Mouse (Mus musculus) spleen, adult 12 weeks (tissue): Measurements from ENCODE around the gene Igfbp7.

Experiments used
- DNase-seq: peaks from one replicate; pipeline ENCODE4 v3.0.0; 2022; ENCODE audit warnings: low spot score

Gene Igfbp7

DNA sequence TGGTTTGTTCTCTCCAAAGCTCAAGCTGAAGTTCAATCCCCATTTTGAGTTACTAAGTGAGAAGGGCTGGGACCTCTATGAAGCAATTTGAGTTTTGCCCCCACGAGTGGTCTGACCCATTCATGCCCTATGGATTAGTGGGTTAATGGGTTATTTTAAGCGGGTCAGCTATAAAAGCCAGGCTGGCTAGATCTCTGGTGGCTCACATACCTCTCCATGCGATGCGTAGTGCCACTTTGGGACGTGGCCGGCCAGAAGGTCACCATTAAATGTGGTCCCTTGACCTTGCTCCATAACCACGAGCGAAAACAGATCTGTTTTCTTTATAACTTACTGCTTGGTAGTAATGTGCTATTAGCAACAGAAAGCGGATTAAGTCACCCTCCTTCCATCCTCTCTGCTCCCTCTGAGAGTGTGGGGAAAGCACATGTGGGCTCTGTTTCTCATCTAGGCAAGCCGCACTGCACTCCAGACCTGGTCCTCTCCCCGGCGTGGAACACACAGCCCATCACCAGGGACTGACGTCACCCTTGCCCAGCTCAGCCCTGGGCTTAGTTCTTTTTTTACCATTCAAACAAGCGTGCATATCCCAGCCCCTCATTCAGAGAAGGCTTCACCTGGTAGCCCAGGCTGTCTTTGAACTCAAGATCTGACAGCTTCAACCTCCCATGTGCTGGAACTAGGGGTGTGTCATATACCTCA is 28.3 kb downstream of the Igfbp7 start:
- no peak for DNase-seq

GRCm38 (mm10) chr5:77378027-77378426 is 29.8 kb downstream of the Igfbp7 start:
- DNase-seq = no peak

DNA sequence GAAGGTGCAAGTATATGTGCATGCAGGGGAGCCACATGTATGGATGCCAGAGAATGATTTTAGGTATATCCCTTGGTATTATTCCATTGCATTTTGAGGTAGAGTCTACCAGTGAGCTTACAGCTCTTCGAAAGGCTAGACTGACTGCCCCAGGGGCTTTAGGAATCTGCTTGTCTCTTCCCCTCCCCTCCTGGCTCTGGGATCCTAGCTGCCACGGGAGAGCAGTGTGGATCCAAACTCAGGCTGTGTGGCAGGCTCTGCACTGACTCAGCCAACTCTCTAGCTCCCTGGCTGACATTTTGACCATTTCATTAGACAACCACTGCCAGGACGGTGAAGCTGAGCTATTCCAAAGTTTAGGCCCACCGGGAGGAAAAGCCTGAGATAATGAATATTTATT is 32.3 kb downstream of the Igfbp7 start:
- no peak for DNase-seq

DNA sequence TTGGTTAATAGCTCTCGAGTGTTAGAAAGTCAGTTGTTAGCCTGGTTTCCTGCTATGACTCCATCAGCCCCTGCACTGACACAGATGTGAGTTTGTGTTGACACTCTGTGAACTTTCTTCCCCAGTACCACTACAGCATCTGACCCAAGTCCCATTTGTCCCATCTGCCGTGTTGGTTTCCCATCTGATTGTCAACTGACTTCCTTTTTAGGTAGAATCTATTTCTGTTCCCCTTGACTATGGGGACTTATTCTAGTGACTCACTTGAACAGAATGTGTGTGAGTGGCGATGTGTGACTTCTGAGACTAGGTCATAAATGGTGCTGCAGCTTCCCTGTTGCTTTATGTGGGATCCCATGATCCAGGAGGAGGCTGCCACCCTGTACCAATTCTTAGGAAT is 32.9 kb downstream of the Igfbp7 start:
- no peak for DNase-seq

GRCm38 (mm10) chr5:77372778-77373177 is 35.1 kb downstream of the Igfbp7 start:
- DNase-seq = no peak

DNA sequence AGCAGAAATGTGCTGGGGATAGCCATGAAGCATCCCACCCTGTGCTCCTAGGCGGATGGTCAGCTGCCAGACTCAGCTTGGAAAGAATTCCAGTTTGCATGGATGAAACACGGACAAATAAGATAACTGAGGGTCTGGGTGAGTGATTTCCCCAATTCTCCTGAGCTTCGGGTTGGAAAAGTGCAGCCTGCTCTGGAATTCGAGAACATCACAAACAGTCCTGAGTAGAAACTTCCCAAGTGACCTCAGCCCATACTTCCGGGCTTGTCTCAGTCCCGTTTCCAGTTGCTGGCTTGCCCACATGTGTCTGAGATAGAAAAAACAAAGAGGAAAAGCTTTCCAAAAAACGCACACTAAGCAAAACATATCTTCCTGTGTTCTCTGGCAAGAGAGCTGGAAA is 35.6 kb downstream of the Igfbp7 start:
- no peak for DNase-seq

DNA sequence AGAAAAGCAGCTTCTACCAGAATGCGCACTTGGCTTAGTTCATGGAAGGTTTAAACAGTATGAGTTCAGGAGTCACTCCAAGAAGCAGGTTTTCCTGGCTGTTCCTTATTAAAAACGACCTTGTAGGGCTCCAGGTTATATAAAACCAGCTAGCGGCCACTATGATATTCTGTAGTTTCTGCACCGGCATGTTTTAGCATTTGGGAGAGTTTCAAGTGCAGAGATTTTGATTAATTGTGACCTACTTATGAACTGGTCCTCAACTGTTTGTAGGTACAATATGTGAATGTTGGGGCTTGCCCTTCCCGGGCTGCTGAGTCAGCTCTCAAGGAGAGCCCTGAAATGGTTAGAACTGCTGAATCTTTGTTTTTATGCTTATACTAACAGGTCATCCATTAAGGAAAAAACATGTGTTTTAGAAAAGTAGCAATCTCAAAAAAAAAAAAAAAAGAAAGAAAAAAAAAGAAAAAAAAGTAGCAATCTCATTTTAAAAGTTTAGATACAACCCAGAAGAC is 37.4 kb downstream of the Igfbp7 start:
- DNase-seq = no peak

GRCm38 (mm10) chr5:77369394-77369793 is 38.4 kb downstream of the Igfbp7 start:
- no peak for DNase-seq

DNA sequence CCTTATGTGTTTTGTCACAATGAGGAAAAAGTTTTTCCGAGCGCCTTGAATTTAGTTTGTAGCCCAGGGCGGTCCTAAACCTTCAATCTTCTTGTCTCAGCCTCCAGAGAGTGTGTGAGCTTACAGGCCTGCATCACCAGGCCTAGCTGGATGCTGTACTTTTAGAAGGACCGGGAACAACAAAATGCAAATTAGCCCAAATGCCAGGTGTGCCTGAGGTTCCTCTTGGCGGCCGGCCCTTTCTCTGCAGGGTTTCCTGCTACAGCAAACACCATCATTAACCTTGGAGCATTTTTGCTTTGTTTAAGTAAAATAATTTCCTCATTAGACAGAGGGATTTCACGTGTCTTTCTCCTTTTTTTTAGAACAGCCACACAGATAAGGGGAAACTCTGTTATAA is 39.6 kb downstream of the Igfbp7 start:
- no peak for DNase-seq

DNA sequence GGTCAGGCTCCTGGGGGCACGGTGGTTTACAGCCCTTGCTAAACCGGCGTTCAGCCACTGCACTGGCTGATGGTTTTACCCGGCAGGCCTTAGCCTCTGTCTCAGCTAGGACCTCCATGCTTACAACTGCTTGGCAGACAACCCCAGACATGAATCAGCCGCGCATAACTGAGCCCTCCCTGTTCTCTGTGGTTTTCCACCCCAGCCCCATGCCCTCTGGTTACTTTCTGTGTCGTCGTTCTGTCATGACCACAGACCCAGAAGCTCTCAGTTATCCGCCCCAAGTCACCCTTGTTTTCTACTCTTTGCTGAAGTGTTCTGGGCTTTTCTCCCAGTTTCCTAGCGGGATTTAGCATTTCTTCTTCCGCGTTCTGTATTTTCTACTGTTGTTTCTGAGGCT is 40.2 kb downstream of the Igfbp7 start:
- DNase-seq = no peak

DNA sequence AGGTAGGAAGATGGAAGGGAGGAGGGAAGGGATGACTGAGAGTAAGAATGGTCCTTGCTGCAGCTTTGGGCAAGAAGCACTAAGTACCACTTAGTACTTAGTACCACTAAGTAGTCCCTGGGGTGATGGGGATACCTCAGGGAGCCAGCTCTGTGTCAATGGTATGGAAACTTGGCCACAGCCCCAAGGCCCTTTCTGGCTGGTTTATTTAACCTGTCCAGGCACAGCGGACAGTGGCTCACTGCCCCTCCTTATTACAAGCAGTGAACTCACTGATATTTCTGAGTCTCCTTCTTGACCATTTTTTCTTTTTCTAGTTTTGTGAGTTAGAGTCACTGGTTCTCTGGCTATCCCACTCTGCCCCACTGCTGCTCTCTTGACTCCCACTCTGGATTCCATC is 40.7 kb downstream of the Igfbp7 start:
- DNase-seq = no peak

DNA sequence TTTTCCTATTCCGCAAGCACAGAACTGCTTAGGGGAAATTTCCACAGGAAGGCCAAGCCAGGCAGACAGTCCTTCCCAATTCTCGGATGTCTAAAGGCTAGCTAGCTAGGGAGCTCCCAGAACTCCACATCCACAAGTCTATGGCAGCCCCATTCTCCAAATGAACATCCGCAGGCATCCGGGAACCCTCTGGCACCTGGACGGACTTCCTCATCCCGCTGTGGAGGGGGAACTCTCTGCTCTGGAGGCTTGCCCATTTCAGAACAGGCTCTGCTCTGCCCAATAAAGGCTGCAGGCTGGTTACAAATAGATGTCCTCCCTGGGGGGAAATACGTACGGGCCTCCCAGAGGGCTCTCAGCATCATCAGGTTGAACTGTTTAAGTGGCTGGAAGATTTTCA is 41.5 kb downstream of the Igfbp7 start:
- no peak for DNase-seq

- no peak for DNase-seq
These were observed 43.3 kb downstream of the Igfbp7 start for GRCm38 (mm10) chr5:77364443-77365038.

- DNase-seq = no peak
These were observed 44.2 kb downstream of the Igfbp7 start for GRCm38 (mm10) chr5:77363650-77364049.

GRCm38 (mm10) chr5:77362120-77362519 is 45.7 kb downstream of the Igfbp7 start:
- DNase-seq = no peak

- no peak for DNase-seq
These were observed 46.8 kb downstream of the Igfbp7 start for GRCm38 (mm10) chr5:77361006-77361405.

DNA sequence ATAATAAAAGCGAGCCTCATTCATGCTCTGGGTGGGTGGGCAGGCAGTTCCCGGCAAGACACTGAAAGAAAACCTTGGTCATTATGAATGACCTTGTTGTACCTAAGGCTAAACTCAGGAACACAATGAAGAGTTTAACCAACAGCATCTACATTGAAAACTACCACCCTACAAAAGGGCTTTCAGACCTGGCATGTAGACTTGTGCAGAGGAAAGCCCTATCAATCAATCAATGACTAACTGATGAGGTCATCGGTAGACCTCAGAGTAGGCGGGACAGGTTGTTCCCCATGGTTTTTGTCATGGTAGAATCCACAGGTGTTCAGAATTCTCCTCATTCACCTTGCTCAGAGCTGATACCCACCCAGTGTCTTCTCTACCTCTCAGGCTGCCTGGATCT is 47.9 kb downstream of the Igfbp7 start:
- no peak for DNase-seq

GRCm38 (mm10) chr5:77358347-77358746 is 49.5 kb downstream of the Igfbp7 start:
- no peak for DNase-seq

DNA sequence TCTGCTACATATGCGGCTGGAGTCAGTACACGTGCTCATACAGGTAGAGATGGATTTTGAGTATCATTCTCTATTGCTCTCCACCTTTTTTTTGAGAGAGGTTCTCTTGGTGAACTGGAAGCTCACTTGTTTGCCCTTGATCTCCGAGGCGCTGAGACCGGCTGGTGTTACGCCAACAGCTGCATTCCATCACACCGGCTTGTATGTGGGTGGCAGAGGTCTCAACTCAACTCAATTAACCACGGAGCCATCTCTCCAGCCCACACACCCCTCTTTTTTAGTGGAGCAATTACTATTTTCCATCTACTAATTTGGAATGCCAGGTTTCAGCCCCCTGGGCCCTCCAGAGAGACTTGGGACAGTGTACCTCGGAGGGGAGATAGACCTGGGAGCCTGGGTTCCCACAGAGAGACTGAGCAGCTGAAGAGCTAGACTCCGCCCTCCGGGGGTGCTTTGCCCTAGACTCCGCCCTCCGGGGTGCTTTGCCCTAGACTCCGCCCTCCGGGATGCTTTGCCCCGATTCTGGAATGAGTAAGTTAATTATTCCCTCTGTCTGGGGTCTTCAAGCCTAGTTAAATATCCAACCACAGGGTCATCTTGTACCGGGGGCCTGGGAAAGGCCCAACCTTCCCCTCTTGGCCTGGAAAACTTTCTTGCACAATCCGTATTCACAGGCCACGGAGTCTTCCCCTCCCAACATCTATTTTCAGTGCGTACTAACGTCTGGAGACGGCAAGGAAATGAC is 50.3 kb downstream of the Igfbp7 start:
- peak; percentile 11 for DNase-seq

DNA sequence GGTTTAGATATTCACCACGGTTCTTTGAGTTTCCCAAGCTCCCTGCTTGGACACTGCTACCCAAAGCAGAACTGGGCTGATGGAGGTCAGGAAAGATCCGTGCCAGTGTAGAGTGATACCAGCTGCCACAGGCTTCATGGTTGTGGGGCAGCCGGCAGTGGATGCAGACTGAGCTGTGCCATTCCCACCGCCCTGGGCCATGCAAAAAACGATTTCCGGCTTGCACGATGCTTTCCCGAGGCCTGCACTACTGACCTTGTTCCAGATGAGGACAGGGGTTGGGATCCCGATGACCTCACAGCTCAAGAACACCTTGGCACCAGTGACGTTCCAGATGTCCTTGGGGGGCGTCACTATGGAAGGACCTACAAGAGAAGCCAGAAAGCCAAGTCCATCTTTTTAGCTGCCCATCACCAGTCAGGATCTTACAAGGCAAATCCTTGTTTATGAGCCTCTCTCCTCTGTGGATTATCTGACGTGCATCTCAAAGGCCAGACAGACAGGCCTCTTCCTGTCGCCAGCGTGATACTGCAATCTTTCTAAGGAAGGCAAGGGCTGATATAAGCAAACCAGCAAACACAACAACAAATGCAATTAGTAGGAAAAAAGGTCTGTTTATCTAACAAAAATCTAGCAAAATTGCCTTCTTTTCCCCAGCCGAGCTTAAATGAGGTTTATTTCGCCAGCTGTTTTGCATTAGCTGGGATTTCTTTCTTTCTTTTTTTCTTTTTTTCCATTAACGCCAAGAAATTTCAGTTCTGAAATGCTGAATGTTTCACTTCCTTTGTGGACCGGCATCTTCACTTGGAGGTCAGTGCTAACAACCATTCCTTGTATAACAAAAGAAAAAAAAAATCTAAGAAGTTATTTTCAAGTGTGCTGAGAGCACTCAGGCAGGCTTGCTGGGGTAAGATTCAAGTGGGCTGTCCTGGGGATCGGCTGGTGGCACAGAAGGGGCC is 52.3 kb downstream of the Igfbp7 start:
- no peak for DNase-seq

GRCm38 (mm10) chr5:77354361-77354787 is 53.5 kb downstream of the Igfbp7 start:
- DNase-seq = peak; percentile 56

DNA sequence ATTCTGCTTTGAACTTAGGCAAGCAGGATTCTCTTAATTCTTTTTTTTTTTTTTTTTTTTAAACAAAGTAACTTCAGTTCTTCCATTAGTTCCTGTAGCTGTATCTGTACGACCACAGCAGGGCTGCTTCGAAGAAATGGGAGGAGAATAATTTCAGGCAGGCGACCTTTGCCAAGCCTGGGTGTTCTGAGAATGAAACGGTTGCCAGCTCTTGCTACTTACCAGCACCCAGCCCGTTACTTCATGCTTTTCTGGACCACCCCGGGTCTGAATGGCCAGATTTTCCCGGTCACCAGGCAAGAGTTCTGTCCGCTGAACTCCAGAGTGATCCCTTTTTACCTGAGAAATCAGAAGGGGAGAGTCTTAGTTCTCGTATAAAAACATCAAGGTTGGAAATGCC is 56.1 kb downstream of the Igfbp7 start:
- no peak for DNase-seq
